Mouse (Mus musculus) embryo, embryonic 10.5 days (tissue): Measurements from ENCODE around the gene Acaa1a.

Experiments used
- DNase-seq: peaks from one replicate; pipeline ENCODE4 v3.0.0-alpha.2; 2015; ENCODE audit warnings: low spot score

Gene Acaa1a

GRCm38 (mm10) chr9:119339558-119340211 lies at the start of gene Acaa1a:
Gene Acaa1a (plus strand): TSS chr9:119339676.
- peak; percentile 68 for DNase-seq

- DNase-seq, result no peak
Observed at GRCm38 (mm10) chr9:119290791-119291190, 48.7 kb upstream of the Acaa1a start.

- no peak for DNase-seq
Observed at GRCm38 (mm10) chr9:119297696-119298095, 41.8 kb upstream of the Acaa1a start.

GRCm38 (mm10) chr9:119298563-119298962 lies 40.9 kb upstream of the Acaa1a start:
- DNase-seq, result no peak

GRCm38 (mm10) chr9:119305863-119306262 lies 33.6 kb upstream of the Acaa1a start:
- DNase-seq, result no peak

GRCm38 (mm10) chr9:119309067-119309466 lies 30.4 kb upstream of the Acaa1a start:
- no peak for DNase-seq

- no peak for DNase-seq
Observed at GRCm38 (mm10) chr9:119313096-119313495, 26.4 kb upstream of the Acaa1a start.

- DNase-seq, result no peak
Observed at GRCm38 (mm10) chr9:119318891-119319290, 20.6 kb upstream of the Acaa1a start.

- no peak for DNase-seq
Observed at GRCm38 (mm10) chr9:119320446-119320845, 19.0 kb upstream of the Acaa1a start.

GRCm38 (mm10) chr9:119320946-119321345 lies 18.5 kb upstream of the Acaa1a start:
- no peak for DNase-seq

GRCm38 (mm10) chr9:119321392-119322229 lies 17.9 kb upstream of the Acaa1a start:
- DNase-seq, result no peak

- peak; percentile 100 for DNase-seq
Observed at GRCm38 (mm10) chr9:119322289-119323259, 16.9 kb upstream of the Acaa1a start, which contains the start of gene Oxsr1. Gene Oxsr1 (minus strand): TSS chr9:119322427.

GRCm38 (mm10) chr9:119323260-119323645 lies 16.2 kb upstream of the Acaa1a start:
- no peak for DNase-seq

- no peak for DNase-seq
Observed at GRCm38 (mm10) chr9:119324130-119324529, 15.3 kb upstream of the Acaa1a start.

- DNase-seq, result no peak
Observed at GRCm38 (mm10) chr9:119328488-119328887, 11.0 kb upstream of the Acaa1a start.

- DNase-seq, result no peak
Observed at GRCm38 (mm10) chr9:119330186-119330963, 9.1 kb upstream of the Acaa1a start.

GRCm38 (mm10) chr9:119334324-119334723 lies 5.2 kb upstream of the Acaa1a start:
- no peak for DNase-seq

- DNase-seq, result no peak
Observed at GRCm38 (mm10) chr9:119334834-119335233, 4.6 kb upstream of the Acaa1a start.

- no peak for DNase-seq
Observed at GRCm38 (mm10) chr9:119335571-119335970, 3.9 kb upstream of the Acaa1a start.

GRCm38 (mm10) chr9:119337842-119338241 lies 1.6 kb upstream of the Acaa1a start:
- DNase-seq, result no peak

- DNase-seq, result no peak
Observed at GRCm38 (mm10) chr9:119338350-119338749, 1.1 kb upstream of the Acaa1a start.
